Mouse (Mus musculus): ENCODE measurements around the gene Bcar3.

The Bcar3 gene

DNA sequence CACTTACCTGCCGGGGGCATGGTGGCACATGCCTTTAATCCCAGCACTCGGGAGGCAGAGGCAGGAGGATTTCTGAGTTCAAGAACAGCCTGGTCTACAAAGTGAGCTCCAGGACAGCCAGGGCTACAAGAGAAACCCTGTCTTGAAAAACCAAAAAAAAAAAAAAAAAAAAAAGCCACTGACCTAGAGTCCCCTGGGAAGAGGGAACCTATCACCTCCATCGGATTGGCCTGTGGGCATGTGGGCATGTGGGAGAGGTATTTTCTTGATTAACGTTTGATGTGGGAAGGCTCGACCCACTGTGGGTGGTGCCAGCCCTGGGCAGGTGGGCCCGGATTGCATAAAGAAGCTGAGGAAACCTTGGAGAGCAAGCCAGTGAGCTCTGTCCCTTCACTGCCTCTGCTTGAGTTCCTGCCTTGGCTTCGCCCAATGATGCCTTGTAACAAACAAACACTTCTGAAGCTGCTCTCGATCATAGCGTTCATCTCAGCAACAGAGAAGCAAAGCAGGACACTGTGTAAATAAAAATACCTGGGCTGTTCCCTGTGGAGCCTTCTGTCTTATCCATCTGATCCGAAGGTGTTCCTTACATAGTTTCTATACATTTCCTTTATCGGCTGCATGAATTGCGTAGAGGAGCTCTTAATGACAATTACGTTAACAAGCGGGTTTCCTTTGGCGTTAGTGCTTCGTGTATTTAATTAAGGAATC lies 124.8 kb downstream of the Bcar3 start:
- no peak for DNase-seq (ENCODE audit: low read depth, low spot score)

DNA sequence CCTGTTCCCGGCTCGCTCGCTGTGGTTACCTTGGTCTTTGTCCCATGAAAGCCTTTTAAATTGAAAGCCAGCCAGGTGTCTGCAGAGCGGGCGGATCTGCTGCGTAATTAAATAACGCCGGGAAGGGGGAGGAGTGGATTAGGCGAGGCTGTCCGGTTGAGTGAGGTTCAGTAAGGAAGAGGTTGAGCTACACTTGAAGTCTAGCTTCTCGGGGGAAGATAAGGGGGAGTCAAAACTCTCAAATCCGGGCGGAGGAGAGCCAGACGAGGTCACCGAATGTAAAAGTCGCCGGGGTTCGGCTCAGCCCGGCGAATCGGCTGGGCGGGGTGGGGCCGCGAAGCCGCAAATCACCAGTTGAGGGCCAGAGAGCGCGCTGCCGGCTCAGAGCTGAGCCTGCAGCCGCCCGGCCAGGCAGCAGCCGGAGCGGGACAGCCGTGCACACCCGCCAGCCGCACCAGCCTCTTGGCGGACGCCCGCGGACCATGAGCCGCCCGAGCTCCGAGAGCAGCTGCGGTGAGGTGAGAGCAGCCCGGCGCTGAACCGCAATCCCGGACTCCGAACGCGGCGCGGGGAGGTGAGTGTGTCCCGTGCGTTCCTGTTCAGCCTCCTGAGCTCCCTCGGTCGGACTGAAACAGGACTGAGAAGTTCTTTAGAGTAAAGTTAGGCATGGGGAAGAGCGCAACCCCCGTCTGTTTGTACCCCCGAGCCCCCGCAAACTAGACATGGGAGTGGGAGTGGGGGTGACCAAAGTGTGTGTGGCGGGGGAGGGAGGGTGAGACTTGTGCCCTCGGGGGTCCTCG lies 125.9 kb downstream of the Bcar3 start:
- DNase-seq (ENCODE audit: low read depth, low spot score), result peak; percentile 43

DNA sequence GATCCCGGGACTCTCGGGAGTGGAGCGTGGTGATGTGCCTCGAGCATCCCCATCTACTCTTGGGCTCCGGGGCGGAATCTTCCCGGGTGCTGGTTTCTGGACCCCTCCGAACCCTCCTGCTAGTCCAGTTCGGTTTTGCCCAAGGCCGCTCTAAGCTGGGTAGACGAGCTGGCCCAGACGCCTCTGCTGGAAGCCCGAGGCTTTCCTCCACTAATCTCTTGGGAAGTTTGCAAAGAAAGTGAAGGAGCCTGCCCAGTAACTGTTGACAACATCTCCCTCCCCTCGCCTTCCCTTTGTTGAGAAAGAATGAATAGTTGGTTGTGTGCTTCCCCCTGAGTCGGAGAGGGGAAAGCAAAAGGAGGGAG lies 126.5 kb downstream of the Bcar3 start:
- no peak for DNase-seq (ENCODE audit: low read depth, low spot score)

DNA sequence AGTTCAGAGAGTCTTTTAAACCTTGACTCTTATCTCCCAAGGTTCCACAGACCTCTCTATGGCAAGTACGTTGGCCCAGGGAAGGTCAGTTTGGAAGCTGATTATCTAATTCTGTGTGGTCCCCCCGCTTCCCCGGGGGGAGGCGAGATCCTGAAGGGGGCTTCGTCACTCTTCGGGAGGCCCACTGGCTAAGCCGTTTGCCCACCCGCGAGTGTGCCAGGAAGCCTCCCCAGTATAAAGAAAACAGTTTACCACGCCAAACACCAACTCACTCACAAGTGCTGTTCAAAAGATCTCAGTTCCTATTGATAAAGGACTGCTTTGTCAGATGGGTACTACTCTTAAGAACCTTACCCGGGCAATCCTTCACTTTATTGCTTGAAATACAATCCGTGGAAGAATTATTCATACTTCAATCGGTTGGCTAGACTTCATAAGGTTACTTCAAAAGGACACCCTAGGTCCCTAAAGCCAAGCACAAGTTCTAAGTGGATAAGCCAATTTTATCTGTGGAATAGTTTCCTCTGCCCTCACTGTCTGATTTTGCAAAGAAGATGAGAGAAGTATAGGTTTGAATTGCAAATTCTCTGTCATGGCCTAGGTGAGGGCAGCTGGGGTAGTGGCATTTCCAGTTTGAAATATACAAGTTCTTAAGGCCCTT lies 127.2 kb downstream of the Bcar3 start:
- DNase-seq (ENCODE audit: low read depth, low spot score), result no peak

DNA sequence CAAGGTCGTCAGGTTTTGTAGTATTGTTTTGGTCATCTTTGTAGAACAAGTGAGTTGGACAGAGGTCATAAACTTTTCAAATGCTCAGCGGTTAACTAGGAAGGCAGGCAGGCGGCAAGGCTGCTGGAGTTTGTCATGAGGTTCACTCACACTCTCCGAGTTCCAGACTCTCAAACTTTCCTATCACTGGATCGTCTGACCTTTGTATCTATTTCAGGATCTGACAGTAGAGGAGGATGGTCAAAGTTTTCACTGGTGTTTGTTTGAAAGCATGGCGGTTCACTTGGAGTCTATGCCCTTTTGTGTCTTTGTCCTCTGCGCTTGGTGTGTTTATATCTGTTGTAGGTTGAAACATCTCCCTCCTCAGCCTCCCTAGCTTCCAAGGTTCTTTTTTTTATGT lies 127.9 kb downstream of the Bcar3 start:
- DNase-seq (ENCODE audit: low read depth, low spot score), result no peak

DNA sequence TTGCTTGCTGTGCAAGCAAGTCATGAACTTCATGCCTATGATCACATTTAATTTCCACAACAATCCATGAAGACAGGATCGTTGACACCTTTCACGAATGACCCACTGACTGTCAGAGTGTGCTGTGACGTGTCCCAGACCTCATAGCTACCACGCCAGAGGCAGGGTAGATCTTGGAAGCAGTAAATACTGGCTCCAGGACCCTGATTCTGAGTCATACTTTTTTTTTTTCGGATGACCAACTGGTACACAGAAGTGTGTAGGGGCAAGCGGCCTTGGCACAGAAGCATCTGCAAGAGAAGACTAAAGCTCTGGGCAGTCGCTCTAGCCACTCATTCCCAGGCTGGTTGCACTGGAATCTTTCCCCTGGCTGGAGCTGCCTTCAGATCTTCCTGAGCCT lies 128.3 kb downstream of the Bcar3 start:
- DNase-seq (ENCODE audit: low read depth, low spot score), result no peak

DNA sequence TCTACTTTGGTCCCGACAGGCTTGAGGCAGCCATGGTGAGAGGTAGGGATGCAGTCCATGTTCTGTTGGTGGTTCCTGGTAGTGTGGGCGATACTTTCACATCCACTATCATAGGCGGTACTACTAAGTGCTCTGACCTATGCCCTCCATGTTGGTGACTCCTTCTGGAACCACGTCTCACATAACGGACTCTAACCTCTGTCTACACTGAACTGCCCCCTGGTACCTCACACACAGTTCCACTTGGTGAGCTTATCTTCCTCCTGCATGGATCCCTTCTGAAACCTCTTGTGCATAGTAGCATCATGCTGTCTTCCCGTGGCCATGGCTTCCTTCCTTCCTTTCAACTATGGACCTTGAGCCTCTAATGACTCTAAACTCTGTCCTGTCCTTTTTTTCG lies 129.7 kb downstream of the Bcar3 start:
- DNase-seq (ENCODE audit: low read depth, low spot score), result no peak

DNA sequence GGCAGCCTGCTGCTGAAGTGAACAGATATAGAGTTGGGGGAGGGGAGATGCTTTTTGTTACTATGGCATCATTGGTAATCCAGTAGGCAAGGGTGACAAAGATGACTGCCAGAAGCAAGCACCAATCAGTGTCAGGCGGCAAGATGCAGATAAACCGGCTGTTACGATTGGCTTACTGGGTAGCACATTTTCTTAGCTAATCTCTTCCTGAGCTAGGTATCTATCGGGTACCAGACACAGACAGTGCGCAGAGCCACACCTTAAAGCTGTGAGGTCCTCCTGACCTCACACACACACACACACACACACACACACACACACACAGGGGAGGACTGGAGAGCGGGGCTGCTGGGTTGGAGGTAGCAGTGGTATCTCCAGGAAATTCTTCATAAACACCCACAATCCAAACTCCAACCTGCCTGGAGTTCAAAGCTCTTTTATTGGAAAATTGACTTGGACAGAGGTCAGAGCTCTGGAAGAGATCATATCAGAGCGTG lies 134.4 kb downstream of the Bcar3 start:
- no peak for DNase-seq (ENCODE audit: low read depth, low spot score)

DNA sequence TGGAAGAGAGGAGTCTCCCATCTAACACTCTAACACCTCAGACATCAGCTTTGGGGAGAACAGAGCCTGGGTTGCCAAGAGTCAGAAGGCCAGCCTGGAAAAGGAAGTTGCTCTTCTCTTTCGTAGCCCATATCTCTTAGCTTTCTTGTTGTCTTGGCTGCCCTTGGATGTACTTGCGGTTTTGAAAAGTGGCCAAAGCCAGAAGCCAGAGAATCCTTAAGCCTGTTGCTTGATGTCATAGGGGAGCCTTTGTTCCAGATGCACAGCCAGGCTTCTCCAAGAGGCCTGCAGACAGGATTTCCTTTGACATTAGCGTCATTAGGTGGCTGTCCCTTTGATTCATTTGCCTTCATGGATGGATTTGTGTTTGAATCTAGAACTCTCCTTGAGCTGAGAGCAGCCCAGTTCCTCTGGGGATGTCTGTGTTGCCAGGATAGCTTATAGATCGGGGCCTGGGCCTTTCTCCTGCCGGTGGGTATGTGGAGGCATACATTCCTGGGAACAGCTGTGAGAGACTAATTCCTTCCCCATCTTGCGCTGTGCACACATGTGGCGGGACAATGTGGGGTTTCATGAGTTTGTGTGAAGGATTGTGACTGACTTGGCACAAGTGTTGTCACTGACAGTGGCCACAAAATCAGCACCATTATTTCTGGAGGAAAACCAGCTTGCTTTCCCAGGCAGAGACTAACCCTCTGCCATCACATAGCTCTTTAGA lies 137.0 kb downstream of the Bcar3 start:
- no peak for DNase-seq (ENCODE audit: low read depth, low spot score)

DNA sequence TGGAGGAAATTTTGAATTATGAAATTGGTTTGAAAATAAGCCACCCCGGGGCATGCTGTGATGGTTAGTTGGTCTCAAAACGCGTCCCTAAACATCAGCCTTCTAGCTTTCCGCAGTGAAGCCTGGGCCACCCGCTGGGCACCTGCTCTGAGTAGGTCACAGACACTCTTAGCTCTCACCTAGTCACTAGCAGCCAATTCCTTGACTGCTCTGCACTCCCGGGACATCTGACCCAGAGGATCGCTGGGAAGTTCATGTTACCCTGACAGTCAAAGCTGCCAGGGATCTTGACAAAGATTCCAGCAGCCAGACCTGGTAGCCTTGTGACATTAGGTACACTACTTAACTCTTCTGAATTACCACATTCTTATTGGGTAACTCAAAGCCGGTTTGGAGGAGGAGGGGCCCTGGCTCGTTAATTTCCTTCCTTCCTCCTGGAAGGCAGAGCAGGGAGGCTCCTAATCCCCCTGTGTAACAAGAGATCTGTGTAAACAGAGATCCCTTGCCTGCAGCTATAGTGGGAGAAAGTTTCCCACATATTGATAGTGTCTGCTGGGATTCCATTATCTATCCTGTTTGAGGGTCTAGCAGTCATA lies 139.0 kb downstream of the Bcar3 start:
- no peak for DNase-seq (ENCODE audit: low read depth, low spot score)

DNA sequence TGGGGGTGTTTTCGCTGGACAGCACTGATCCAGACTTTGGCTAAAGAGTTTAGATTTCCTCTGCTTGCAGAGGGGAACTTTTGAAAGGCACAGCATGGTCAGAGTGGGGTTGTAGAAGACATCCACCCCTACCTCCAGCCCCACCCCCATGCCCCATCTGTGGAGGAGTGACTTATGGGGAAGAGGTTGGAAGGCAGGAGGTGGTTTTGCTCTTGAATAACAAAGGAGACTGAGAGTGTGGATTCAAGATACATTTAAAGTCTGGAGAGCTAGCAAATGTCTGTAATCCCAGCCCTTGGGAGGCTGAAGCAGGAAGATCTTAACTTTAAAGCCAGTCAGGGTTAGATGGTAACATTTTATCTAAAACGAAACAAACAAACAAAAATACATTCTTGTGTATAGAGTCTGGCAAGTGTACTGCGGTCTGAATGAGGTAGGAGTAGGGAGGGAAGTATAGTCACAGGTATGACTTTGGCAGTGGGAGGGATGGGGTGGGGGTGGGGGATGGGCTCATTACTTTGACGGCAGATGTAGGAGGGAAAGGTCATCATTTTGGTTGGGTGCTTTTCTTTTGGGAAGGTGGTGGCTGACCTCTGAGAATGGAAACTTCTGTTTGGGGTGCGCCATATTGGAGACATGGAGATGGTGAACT lies 140.2 kb downstream of the Bcar3 start:
- no peak for DNase-seq (ENCODE audit: low read depth, low spot score)

DNA sequence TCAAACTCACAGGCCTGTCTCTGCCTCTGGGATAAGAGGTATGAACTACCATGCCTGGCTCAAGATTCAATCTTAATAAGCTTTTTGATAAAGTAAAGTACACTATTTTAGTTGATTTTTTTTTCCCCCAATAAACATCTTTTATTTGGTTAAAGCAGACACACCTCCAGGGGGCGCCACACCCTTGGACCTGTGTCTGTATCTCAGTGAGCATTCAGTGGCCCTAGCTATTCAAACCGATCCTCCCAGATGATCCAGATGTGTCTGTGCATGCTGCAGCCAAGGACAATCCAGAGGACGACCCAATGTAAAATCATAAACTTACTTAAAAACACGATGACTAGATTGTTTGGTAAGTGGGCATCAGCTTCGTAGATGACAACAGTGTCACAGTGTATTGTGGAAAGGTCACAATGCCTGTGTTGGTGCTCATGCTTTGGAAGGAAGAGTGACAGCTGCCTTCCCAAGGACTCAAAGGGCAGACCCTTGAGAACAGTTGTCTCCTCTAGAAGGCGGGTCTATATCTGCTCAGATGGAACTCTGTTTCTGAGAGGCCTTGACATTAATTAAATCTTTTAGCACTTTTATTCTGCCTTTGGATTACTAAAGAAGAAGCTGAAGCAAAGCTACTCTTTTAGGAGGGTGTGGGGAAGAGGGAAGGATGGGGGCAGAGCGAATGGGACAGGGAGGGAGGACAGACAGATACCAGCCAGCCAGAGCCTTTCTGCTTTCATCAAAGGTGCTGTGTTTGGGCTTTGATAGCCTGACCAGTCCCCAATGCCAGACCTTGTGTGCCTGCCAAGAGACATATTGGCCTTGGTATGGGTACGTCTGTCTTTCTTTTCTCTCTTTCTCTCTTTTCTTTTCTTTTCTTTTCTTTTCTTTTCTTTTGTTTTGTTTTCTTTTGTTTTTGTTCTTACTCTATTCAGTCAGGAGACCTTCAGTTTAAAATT lies 141.3 kb downstream of the Bcar3 start:
- no peak for DNase-seq (ENCODE audit: low read depth, low spot score)

DNA sequence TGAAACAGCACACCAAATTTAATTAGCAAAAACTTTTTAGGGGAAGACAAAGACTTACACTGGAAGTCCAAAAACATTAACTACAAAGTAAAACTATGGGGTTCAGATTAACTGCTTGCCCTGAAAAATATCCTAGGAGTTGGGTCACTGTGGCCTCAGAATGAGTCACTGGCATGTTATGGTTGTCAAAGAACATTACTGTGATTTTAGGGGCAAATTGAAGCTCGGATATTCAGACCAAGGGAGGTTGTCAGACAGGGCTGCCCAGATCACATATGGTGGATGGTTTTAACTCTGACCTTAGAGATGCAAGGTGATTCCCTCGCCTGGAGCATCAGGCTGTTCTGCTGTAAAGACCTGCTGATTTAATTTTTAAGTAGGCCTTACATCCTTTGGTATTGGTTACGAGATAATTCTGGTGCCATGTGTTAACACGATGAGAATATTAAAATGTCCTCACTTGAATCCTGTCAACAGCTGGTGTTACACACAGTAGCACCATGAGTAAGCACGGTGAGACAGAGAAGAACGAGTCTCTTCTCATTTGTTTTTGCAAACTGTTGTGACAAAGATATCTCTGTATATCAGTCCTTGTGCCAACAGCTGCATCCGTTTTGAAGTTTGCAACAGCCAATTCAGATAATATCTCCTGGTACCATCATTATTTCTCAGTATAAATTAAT lies 144.3 kb downstream of the Bcar3 start:
- DNase-seq (ENCODE audit: low read depth, low spot score), result no peak

DNA sequence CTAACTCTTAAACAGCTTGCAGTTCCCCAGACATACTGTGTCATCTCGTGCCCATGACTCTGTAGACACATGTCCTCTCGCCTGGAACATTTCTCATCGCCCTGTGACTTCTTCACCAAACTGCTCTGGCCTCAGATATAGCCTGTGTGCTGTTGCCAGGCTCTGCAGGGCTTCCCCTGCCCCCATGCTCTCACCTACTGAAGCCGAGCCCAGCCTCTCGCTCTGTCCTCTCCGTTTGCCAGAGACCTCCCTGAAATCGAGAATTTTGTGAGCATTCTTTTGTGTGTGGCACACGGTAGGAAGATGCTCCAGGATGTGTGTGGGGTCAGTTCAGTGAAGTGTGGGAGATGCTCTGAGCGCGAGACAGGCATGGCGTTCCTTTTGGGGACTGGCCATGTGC lies 151.8 kb downstream of the Bcar3 start:
- DNase-seq (ENCODE audit: low read depth, low spot score), result no peak

DNA sequence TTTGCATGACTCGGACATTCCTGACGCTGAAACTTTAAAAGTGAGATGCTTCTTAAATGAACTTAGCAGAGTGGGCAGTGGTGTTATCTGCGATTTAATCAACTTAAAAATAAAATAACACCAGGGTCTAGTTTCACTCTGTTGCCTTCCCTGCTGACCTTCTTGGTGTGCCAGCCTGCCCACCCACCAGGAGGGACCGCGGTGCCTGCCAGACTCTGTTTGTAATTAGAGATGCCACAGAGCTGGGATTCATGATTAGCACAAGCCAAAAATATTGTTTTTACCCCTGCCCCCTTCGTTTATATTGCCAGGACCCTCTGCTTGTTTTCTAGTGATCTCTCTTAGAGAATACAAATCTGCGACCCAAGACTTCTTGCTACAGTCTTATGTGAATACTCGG lies 152.7 kb downstream of the Bcar3 start:
- DNase-seq (ENCODE audit: low read depth, low spot score), result no peak

DNA sequence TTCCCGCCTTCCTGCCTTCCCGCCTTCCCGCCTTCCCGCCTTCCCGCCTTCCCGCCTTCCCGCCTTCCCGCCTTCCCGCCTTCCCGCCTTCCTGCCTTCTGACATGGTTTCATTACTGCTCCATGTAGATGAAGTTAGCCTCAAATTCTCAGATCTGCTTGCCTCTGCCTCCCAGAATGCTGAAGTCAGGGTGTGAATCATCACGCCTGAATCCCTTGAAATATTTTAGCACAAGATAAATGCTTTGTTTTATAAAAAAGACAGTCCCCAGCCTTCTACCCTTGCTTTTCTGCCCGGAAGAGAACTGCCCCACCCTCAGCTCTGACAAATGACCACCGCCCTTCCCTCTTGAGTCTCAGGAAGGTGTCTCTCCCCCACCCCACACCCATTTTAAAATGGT lies 154.3 kb downstream of the Bcar3 start:
- DNase-seq (ENCODE audit: low read depth, low spot score), result no peak

DNA sequence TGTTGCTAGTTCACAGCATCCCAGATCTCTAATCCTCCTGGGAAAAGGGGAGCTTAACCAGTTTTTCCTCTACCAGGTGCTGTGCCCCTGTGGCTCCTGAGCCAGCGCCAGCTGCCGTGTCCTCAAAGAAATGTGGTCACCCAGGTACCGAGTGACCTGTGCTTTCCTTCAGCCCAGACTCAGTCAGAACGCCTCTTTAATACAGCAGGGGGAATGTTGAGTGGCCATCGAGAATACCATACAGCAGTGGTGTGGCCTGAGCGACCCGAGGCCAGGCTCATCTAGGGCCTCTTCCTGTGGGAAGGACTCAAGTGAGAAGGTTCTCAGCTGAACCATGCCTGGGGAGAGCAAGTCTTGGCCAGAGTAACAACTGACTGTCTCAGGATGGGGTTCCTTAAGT lies 156.1 kb downstream of the Bcar3 start:
- DNase-seq (ENCODE audit: low read depth, low spot score), result no peak

DNA sequence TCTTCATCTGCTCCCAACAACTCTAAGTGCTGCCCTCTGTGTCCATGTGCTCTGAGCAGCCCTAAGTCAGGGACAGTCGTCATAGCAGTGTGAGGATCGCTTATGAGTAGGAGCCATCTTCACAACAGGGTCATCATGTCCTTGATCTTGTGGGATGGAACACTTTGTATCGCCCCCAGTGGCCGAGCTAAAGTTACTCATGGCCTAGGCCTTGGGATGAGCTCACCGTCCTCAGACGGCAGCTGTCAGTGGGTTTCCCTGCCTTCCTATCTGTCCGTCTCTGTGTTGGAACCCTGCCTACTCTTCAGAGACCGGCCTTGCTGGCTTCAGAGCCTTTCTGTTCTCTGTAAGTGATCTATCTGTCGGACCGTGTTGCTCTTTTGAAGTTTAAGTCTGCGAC lies 159.9 kb downstream of the Bcar3 start:
- no peak for DNase-seq (ENCODE audit: low read depth, low spot score)

DNA sequence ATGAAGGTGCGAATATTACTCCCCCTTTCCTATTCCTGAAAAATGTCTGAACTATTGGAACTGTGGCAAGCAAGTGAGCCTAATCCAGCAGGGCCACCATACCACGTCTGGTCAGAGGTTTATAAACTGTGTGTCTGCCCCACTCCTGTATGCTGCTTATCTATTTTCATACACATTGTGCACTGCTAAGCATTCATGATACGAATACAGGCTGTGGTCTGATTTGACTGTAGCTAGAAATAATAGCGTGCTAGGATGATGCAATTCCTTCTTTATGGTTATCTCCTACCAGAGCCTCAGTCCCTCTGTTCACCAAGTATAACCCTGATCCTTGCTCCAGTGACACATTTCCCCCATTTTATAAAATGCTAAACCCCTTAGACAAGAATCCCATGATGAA lies 162.2 kb downstream of the Bcar3 start:
- no peak for DNase-seq (ENCODE audit: low read depth, low spot score)

Measured in CD4-positive helper T cell, adult 2 months (primary cell).